Mouse (Mus musculus): ENCODE measurements around the gene Vamp3. TPM values are rescaled to one million over a fixed set of nuclear protein-coding genes. Genes with fewer than 3 reads are reported as not detected.

The Vamp3 gene
- total RNA-seq (2021) = 10 to 100 TPM; 74.9 to 86.0 TPM
- long read RNA-seq, experiment 1, transcript Vamp3-201 (5 exons, 2,120 nt) = major isoform, 79 of 84 reads
- long read RNA-seq, experiment 1, partial matches to known transcripts = 1 of 84 reads
- long read RNA-seq, experiment 1, other reads (novel, unspliced or antisense) = 4 of 84 reads
- long read RNA-seq, experiment 2, transcript Vamp3-201 (5 exons, 2,120 nt) = major isoform, 26 of 27 reads
- long read RNA-seq, experiment 2, partial matches to known transcripts = 0 of 27 reads
- long read RNA-seq, experiment 2, other reads (novel, unspliced or antisense) = 1 of 27 reads

DNA sequence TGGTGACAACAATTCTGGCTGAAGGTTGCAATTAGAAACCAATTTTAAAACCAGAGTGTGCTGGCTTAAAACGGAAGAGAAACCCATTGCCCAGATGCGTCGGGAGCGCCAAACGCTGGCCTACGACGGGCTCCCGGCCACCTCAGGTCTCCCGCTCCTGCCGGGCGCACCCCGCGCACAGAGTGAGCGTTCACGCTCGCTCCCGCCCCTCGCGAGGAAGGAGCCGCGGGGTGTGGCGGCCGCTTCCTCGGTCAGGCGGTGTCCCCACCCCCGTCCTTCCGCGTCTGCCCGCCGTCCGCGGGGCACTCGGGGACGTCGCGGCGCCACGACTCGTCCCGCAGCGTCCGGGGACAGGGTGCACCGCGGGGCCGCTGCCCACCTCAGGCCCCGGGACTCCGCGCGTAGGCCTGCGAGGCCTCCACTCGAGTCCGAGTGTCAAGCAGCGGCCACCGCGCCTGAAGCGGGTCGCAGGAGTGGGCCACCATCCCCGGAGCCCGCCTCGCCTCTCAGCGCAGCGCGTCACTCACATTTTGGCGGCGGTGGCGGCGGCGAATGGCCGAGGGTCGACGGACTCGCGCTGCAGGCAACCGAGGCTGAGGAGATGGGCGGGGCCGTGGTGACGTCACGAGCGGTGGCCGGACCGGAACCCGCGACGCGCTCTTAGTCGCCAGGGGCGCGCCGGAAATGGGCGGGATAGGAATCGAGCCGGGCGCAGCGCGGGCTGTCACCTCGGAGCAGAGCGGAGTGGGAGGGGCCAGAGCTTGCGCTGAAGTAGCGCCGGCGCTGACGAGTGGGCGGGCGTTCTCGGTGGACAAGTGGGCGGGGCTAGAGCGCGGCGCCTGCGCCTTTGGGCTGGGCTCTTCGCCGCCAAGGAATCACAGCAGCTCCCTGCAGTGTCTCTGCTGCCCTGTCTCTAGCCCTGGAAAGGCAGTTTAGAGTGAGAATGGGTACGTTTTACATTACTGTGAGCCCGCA is at the start of gene Vamp3:
Vamp3 (minus strand) TSS at position 617 of the 975 bp plus-strand sequence.
- peak; percentile 99 to 100 for DNase-seq

DNA sequence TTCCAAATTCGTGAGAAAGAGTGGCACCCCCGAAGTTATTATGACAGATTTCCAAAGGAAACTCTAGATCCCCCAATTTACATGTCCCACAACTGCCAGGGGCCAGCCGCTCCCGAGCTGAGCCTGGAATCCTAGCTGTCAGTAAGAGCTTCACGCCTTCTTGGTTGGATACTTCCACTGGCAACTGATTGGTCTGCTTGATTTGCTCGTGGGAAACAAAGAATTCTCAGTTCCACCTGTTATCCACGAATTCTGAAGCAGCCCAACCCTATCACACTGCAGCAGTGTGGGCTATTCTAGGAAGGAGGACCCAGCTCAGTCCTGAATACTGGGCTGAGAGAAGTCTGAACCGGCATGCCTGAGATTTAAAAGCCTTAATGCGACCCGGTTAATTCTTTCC is 48.7 kb upstream of the Vamp3 start:
- no peak for DNase-seq

DNA sequence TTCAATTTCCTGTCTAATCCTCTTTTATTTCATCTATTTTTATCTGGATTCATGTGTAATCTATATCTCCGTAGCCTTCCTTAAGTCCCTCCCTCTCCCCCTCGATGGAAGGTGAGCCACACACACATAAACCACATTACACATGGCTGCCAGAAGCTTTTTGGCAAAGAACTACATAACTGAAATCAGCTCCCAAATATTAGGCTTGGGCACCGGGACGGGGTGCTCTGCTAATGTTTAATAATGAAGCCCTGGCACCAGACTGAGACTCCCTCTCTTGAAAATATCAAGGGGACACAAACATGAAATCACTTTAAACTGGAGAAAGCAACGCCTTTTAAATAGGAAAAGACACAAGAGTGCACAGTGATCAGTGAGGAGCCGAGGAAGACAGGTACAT is 48.1 kb upstream of the Vamp3 start:
- no peak for DNase-seq

DNA sequence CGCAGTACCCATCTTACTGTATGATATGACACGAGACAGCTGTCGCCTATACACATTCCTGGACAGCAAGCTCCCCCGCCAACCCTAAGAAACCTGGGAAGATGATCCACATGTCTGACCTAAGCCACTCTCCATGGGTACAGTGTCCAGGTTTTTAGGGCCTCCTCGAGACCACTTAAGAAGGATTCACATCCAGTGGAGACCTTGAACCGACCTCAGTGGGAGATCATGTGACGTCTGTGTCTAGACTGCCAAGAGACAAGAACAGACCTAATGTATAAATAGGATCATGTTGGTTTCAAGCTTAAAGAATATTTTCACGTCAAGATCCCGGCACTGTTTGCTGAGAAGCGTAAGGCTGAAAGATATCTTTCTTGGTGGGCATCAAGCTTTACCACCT is 46.4 kb upstream of the Vamp3 start:
- no peak for DNase-seq

DNA sequence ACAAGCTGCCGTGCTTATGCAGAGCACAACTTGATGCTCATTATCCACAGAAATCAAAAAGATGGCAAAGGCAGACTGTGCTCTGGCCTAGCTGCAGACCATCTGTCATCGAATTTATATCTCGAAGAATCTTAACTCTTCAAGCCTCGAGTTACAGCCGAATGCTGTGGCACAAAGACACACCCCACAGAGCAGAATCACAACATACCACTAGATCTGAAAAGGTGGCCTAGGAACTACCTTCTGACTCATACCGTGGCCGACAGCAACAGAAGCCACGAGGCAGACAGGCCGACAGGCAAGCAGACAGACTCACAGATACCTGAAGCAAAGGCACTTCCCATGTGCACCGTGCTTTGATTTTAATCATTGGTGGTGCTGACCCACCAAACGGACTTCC is 45.9 kb upstream of the Vamp3 start:
- no peak for DNase-seq

DNA sequence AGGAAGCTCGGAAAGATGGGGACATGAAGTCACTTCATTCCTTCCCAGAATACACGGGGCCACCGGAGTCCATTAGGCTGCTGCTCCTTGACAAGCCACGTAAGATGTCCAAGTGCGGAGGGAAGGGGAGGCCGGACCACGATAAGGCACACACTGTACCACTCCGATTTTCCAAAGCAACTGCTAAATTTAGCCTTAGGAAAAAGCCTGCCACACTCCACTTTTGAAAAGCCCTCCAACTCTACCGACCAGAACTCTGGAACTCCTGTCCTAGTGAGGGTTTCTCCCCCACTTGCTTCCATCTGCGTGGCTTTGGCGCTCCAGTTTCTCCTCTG is 39.3 kb upstream of the Vamp3 start:
- DNase-seq = no peak

DNA sequence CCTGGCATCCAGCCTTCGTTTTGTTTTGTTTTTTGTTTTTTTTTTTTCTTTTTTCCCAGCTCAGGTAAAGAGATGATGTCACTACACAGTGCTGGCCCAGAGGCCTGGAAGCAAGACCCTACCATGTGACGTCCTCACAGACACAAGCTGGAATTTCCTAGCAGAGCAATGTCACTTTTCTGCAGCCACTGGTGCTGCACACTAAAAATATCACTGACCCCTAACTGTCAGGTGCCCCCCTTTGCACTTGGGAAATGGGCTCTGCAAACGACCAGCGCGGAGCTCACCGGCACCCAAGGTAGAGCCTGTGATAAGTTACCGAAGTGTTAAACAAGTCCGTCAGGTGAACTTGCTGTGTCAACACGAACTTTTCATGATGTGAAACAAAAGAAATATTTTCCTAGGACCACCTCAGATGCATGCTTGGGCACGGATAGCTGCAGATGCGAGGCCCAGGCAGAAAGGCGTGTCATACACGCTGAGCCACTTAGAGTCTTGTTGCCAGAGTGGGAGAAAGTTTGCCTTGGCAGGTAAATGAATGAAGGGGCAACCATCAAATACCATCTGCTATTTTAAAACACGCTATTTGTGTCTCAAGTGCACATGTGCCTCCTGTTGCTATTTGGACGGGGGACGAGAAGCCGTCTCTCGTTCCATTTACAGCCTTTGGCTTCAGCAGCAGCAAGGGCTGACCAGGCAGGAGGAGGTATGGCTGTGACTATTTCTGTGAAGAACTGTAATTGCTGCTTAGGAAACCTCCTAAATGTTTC is 38.8 kb upstream of the Vamp3 start:
- no peak for DNase-seq

DNA sequence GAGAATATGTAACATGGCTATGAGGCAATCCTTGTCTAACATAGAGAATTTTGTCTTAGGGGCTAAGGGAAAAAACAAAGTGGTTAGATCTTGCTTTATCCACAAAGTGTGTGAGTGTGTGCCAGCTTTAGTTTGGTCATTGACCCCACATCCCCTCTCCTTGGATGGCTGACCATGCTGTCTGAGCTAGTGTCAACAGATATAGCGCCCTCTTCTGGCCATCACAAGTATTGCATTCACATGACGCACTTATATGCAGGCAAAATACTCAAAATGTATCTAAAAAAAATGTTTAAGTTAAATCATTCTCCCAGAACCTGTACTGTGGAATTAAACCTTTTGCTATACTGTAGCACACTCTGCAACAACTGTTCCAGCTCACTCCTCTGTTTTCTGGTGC is 37.4 kb upstream of the Vamp3 start:
- no peak for DNase-seq

DNA sequence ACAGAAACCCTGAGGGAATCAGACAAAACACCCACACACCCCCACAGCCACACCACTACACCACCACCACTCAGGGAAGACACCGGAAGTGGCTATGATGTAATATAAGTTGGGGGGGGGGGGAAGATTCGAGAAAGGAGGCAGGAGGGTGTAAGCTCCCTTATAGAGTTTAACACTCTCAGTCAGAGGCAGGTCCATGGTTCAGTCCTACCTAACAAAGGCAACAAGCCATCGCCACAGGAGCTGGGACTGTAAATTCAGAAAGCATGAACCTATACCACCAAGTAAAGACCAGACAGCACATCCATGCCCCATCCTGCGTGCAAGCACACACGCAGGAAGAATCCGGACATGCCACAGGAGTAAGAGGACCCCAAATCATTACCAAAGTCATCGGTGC is 31.5 kb upstream of the Vamp3 start, which contains the start of gene Gm13090:
Gm13090 (plus strand) TSS at position 301 of the 400 bp plus-strand sequence.
- DNase-seq = no peak

DNA sequence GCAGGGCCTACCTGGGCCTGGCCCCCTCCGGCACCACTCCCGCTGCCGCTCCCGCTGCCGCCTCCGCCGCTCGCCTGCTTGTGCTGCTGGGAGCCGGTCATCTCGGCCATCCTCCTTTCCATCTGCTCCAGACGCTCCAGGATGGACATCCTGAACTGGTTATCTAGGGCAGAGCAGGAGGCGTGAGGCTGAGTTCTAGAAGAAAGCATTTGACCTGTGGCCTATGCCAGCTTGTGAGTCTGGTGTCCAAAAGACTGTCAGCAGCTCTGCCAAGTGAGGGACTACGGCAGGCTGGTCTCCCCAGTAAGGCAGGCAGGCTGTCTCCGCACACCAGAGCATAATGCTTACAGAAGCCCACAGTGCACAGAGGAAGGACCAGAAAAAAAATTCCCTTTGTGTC is 31.1 kb upstream of the Vamp3 start:
- DNase-seq = no peak

DNA sequence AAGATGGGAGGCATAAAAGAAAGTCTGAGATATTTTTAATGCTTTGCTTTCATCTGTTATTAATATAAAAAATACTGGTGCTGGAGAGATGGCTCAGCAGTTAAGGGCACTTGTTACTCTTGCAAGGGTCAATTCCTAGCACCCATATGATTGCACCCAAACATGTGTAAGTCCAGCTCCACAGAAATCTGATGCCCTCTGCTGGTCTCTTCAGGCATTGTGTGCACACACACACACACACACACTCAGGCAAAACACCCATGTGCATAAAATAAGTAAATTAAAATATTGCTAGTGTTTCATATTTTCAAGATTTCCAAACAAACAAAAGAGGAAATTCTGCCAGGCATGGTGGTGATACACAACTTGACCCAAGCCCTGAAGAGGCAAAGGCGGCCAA is 29.6 kb upstream of the Vamp3 start:
- DNase-seq = no peak

DNA sequence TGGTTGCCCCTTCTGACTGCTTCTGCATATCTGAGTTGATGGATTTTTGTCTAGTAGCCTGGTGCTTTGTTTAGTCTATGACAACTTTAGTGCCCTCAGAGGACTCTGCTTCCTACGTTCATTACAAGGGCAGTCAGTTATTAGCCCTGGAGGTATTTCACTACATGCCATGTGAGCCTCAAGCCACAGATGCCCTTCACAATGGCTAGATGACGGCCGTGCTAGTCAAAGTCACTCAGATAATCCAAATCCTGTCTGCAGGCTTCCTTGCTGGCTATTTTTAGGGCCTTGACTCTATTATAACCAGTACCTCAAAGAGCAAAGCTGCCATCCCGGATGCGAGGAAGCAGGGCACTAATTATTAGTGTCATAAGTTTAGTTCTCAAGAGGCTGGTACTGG is 25.3 kb upstream of the Vamp3 start:
- DNase-seq = no peak

DNA sequence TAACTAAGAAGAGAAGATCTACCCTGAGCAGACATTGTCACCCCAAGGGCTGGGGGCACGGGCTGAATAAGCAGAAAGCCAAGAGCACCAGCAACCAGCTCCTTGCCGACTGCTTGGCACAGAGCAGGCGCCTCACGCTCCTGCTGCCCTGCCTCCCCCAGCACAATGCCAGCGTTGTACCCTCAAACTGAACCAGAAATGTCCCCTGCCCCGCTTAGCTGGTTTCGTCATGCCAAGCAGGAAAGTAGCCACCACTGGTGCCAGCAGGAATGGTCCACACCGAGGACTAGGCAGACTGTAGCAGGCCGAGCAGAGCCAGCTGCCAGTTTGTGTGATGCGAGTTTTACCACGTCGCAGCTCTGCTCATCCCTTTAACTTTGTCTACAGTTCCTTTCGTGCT is 24.2 kb upstream of the Vamp3 start:
- DNase-seq = no peak

DNA sequence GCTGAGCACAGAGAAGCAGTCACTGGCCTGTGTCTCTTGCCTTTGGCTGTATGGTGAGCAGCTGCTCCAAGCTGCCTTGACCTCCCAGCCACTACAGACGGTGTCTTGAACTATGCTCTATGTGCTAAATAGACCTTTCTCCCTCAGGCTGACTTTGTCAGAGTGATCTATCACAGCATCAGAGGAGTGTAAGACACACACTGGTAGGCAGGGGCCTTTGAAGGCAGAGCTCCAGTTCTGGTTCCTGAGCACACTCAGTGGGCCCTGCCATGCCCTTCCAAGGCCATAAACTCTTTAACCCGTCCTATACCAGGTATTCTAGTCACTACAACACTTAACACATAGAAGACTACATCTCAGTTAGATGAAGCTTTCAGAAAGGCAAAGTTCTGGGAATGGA is 23.6 kb upstream of the Vamp3 start:
- no peak for DNase-seq

DNA sequence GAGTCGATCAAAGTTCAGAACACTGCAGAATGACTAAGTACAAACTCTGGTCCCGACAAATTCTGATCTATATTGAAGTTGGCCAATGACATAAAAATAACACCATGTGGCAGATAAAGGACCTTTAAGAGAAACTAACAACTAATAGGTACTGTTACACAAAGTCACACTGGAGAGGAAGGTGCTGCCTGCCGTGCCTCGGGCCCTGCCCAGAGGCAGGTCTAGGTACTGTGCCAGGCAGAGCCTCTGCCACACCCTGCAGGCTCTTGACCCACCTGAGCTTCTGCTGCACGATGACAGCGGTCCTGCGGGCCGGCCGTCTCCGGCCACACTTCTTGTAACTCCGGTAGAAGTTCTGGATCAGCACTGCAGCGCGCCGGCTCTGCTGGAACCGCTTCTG is 17.1 kb upstream of the Vamp3 start:
- no peak for DNase-seq

DNA sequence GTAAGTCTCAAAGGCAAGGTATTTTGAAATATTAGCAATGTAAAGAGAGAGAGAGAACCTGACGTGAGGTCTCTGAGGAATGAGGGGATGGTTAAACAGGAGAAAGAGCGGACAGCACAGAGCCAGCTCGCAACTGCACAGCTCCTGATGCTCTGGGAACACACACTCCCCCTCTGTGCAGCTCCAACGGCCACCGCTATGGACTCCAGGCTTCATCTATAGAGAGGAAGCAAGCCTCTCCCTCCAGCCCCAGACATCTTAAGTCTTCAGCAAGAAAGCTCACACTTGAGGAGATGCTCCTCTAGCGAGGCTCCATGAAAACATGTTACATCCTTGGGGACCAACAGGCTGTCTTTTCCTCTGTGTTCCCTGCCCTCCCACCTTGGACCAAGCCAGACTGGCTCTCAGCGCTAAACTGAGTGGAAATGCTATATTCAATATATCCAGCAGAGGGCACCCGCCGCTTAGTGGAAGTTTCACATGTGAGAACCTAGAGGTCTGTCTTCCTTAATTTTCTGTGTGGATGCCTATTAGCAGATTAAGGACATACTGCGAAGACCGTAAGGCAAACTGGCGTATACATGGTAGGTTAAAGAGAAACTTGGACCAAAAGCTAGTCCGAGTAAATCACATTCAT is 15.5 kb upstream of the Vamp3 start:
- DNase-seq = peak; percentile 74 to 82

DNA sequence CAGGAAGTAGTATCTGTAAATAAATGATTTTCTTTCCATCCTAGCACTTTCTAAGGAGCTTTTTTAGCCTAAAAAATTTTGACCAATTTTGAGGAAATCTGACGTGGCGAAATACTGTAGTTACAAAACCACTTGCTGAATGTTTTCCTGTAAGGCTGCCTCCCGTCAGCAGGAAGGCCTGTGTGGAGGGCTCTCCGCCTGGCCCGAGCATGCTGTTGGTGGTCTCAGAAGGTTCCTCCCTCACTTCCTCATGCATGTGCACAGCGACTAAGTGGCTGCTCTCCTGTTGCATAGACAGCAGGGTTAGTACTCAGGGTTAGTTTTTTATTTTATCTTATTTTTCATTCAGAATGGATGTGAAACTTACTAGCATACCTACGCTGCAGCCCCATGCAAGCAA is 13.2 kb upstream of the Vamp3 start:
- no peak for DNase-seq

DNA sequence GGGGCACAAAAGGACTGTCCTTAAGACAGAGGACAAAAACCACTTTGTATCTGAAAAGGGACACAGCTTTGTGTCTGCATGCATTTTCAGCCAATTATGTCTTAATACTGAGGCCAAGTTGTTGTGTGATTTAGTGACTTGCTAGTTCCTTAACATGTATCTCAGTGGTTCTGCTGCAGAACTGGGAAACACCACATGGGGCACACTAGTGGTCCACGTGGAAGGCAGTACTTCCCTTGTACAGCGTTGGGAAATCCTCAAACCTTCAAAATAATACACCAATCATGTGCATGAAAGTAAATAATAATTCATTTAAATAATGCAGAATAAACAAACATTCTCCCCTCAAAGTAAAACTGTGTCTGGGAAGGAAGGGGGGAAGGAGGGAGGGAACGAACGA is 11.0 kb upstream of the Vamp3 start:
- DNase-seq = no peak

DNA sequence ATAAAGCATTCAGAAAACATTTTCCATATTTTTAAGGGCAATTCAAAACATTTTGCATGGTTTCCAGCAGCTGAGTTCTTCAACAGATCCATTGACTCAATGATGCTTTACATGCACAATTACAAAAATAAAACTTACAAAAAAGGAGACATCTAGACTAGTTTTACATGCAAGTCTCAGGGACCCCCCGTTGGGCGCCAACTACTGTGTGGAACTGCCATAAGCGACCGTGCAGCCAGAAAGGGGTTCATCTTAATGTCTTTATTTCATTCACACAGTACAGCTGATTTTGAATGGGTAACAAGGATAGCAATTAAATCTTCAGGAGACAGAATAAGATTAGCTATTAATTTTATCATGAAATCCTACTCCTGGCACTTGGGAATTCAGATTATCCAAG is 1.8 kb upstream of the Vamp3 start:
- no peak for DNase-seq

DNA sequence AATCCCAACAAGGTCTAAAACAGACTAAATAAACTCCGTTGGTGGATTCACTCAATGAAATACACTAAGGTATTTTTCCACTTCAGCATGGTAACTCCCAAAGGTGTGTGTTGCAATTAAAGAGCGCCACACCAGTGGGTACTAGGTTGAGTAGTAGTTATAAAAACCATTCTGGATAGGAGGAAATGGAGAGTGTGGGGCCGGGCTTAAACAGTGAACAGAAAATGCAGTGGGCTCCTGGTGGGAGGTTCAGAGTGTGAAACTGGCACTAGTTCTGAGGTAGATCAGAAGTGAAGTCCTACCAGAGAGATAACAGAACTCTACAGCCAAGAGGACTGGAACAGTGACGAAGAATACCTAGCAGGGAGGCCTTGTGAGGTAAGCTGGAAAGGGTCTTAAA is 871 bp upstream of the Vamp3 start:
- DNase-seq = no peak

DNA sequence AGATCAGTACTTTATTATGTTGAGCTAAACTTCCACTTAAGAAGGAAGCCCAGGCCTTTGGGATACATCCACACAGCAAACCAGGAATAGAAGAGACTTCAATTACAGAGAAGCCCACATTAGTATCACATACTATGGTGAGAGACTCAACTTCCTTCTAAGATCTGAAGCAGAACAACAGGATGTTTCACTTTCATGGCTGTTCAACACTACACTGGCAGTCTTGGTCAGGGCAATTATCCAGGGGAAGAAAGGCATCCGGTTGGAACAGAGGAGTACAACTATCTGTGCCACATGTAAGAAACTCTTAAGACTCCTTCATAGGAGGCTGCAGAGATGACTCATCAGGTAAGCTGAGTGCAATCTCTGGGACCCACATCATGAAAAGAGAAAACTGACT is 6.6 kb downstream of the Vamp3 start:
- DNase-seq = no peak

DNA sequence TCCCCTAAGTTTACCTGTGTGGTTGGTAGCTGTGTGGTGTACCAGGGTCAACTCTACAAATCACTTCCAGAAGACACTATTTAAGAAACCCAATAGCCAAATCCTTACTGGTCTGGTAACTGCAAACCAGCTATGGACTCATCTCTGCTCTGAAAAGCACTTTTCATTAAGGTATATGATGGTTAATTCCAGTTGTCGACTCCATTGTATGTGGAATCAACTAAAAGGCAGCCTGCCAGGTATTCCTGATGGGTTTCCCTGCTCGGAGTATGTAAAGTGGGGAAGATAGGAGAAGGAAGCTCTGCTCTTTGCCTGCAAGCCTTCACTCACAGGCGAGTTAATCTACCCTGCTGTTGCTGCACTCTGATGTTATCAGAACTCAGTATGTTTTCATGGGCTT is 11.2 kb downstream of the Vamp3 start:
- no peak for DNase-seq
